Mouse (Mus musculus): Measurements from ENCODE around the gene Mgat1. TPM values are rescaled to one million over a fixed set of nuclear protein-coding genes. Genes with fewer than 3 reads are reported as not detected.
"Not testable (repeated sequence)": the region's sequence is repeated elsewhere in the genome, so short reads cannot be mapped to it uniquely, and the experiment has no call there.

The Mgat1 gene
- 58.5 and 65.0 TPM in 2 replicates for polyA plus RNA-seq (2012; rRNA removed)

GRCm38 (mm10) chr11:49243727-49244594 is at the start of gene Mgat1:
Mgat1 (plus strand) TSS chr11:49244191.
- DNase-seq (ENCODE audit: extremely low spot score in 1 of 2, low spot score in 1 of 2), result peak; percentile 83 to 91

- not testable (repeated sequence) for DNase-seq (ENCODE audit: extremely low spot score in 1 of 2, low spot score in 1 of 2)
These were observed 49.2 kb upstream of the Mgat1 start for GRCm38 (mm10) chr11:49194771-49195170.

- no peak for DNase-seq (ENCODE audit: extremely low spot score in 1 of 2, low spot score in 1 of 2)
These were observed 48.1 kb upstream of the Mgat1 start for GRCm38 (mm10) chr11:49195819-49196322.

GRCm38 (mm10) chr11:49200666-49201065 is 43.3 kb upstream of the Mgat1 start:
- no peak for DNase-seq (ENCODE audit: extremely low spot score in 1 of 2, low spot score in 1 of 2)

GRCm38 (mm10) chr11:49201142-49201541 is 42.8 kb upstream of the Mgat1 start:
- DNase-seq (ENCODE audit: extremely low spot score in 1 of 2, low spot score in 1 of 2), result no peak

- DNase-seq (ENCODE audit: extremely low spot score in 1 of 2, low spot score in 1 of 2), result no peak
These were observed 41.9 kb upstream of the Mgat1 start for GRCm38 (mm10) chr11:49202071-49202470.

GRCm38 (mm10) chr11:49202523-49203061 is 41.4 kb upstream of the Mgat1 start:
- no peak for DNase-seq (ENCODE audit: extremely low spot score in 1 of 2, low spot score in 1 of 2)

- peak; percentile 86 to 96 for DNase-seq (ENCODE audit: extremely low spot score in 1 of 2, low spot score in 1 of 2)
These were observed 40.7 kb upstream of the Mgat1 start, which contains the start of gene Zfp62 for GRCm38 (mm10) chr11:49203129-49203768. Zfp62 (plus strand) TSS chr11:49203292.

- peak in 1 of 2 experiments; percentile 45 for DNase-seq (ENCODE audit: extremely low spot score in 1 of 2, low spot score in 1 of 2)
These were observed 40.1 kb upstream of the Mgat1 start for GRCm38 (mm10) chr11:49203771-49204497.

- DNase-seq (ENCODE audit: extremely low spot score in 1 of 2, low spot score in 1 of 2), result no peak
These were observed 38.9 kb upstream of the Mgat1 start for GRCm38 (mm10) chr11:49205080-49205590.

- no peak for DNase-seq (ENCODE audit: extremely low spot score in 1 of 2, low spot score in 1 of 2)
These were observed 36.5 kb upstream of the Mgat1 start for GRCm38 (mm10) chr11:49207495-49207894.

GRCm38 (mm10) chr11:49212577-49212976 is 31.4 kb upstream of the Mgat1 start:
- no peak for DNase-seq (ENCODE audit: extremely low spot score in 1 of 2, low spot score in 1 of 2)

GRCm38 (mm10) chr11:49213505-49213904 is 30.5 kb upstream of the Mgat1 start:
- no peak for DNase-seq (ENCODE audit: extremely low spot score in 1 of 2, low spot score in 1 of 2)

GRCm38 (mm10) chr11:49219271-49219670 is 24.7 kb upstream of the Mgat1 start:
- DNase-seq (ENCODE audit: extremely low spot score in 1 of 2, low spot score in 1 of 2), result no peak

GRCm38 (mm10) chr11:49224455-49224854 is 19.5 kb upstream of the Mgat1 start:
- no peak for DNase-seq (ENCODE audit: extremely low spot score in 1 of 2, low spot score in 1 of 2)

GRCm38 (mm10) chr11:49232781-49233180 is 11.2 kb upstream of the Mgat1 start:
- DNase-seq (ENCODE audit: extremely low spot score in 1 of 2, low spot score in 1 of 2), result peak; percentile 38 to 63

GRCm38 (mm10) chr11:49235459-49236207 is 8.4 kb upstream of the Mgat1 start:
- DNase-seq (ENCODE audit: extremely low spot score in 1 of 2, low spot score in 1 of 2), result no peak

- no peak for DNase-seq (ENCODE audit: extremely low spot score in 1 of 2, low spot score in 1 of 2)
These were observed 7.1 kb upstream of the Mgat1 start for GRCm38 (mm10) chr11:49236891-49237290.

- no peak for DNase-seq (ENCODE audit: extremely low spot score in 1 of 2, low spot score in 1 of 2)
These were observed 6.5 kb upstream of the Mgat1 start for GRCm38 (mm10) chr11:49237532-49237931.

GRCm38 (mm10) chr11:49240310-49240709 is 3.7 kb upstream of the Mgat1 start:
- DNase-seq (ENCODE audit: extremely low spot score in 1 of 2, low spot score in 1 of 2), result no peak
